Mouse (Mus musculus) megakaryocyte progenitor cell, adult 5-6 weeks (primary cell): ENCODE measurements around the gene H2-Q2. TPM values are rescaled to one million over a fixed set of nuclear protein-coding genes. Genes with fewer than 3 reads are reported as not detected.
"Not testable (repeated sequence)": the region's sequence is repeated elsewhere in the genome, so short reads cannot be mapped to it uniquely, and the experiment has no call there.

Experiments
- ATAC-seq: replicated peaks from 2 replicates; pipeline ENCODE4 v1.8.0; 2016; ENCODE audit warnings: mild to moderate bottlenecking, moderate TSS enrichment, inconsistent platforms; ENCODE audit not compliant: poor library complexity
- total RNA-seq, 2 experiments: library from RNA; stranded (forward) in 1 of 2; stranded (reverse) in 1 of 2; fragments of 157-497, 149-512 nt in 1 of 2; fragments of 200-1000 nt in 1 of 2; gene quantifications; 2 replicates each; pipeline versions ENCODE4 v1.2.3 to v1.2.4; 2015 to 2017

H2-Q2 gene
- total RNA-seq (2015) (not detected in 2 replicates), total RNA-seq (2017) (not detected in 2 replicates)

DNA sequence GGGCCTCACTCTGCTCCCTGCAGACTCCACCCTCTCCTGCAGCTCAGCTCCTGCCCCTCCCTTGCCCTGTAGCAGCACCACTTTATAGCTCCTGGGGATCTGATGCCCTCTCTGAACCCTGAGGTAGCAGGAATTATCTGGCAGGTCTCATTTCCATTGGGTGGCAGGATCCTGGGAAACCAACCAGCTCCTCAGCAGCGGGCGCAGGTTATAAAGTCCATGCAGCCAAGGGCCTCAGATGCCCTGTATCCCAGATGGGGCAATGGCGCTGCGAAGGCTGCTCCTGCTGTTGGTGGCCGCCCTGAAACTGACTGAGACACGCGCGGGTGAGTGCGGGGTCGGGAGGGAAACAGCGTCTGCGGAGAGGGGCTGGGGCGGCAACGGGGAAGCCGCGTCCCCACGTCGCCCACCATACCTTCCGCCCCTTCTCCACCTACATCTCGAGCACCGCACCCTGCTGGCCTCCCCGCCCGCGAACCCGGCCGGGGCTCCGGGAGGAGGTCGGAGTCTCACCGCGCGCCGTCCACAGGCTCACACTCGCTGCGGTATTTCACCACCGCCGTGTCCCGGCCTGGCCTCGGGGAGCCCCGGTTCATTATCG is at the start of gene H2-Q2:
H2-Q2 (plus strand) TSS at position 172 of the 601 bp plus-strand sequence.
- ATAC-seq, result peak; percentile 31; the same call in 1 of the 2 replicates

DNA sequence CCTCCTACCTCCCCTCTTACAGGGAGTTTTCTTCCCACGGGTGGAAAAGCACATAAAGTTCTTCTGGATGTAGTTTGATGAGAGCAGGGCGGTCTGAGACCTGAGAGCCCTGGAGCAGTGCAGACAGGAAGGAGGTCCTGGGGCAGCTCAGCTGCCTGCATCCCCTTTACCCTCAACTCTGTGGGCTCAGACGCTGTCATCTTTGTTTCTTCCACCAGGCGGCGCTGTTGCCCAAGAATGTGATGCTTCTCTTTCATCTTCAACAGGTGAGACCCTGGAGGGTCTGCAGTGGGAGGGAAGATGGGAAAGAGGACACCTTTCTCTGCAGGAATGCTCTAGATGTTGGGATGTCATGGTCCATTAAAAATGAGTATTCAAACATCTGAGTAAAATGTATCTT is 46.2 kb upstream of the H2-Q2 start:
- not testable (repeated sequence) for ATAC-seq

DNA sequence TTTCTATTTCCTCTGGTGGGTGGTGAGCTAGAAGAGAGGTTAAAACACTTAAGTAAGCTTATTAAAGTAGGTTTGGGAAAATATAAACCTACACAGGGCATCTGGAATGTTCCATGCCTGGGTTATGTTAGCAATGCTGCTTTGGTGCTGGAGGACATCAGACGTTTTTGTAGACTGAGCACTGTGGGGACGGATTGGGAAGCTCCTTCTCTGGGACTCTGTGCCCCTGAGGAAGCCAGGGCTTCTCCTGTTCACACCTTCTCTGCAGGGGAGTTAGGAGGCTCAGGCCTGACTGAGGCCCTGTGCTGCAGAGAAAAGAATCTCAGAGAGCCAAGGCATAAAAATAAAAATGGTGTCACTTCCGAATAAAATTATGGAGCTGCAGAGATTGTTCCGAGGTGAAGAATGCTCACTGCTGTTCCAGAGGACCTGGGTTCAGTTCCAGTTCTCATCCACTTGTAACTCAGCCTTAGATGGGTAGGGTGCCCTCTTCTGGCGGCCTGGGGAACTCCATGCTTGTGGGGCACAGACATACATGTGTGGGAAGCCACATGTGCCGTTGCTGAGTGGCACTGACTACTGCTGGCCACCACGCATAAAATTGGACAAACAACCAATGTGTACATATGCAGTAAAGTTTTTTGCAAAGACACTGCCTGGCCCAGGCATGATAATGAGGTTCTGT is 41.6 kb upstream of the H2-Q2 start:
- ATAC-seq, result not testable (repeated sequence)

GRCm38 (mm10) chr17:35301645-35302258 is 40.3 kb upstream of the H2-Q2 start:
- ATAC-seq, result peak; percentile 95

GRCm38 (mm10) chr17:35303271-35303670 is 38.8 kb upstream of the H2-Q2 start:
- no peak for ATAC-seq

DNA sequence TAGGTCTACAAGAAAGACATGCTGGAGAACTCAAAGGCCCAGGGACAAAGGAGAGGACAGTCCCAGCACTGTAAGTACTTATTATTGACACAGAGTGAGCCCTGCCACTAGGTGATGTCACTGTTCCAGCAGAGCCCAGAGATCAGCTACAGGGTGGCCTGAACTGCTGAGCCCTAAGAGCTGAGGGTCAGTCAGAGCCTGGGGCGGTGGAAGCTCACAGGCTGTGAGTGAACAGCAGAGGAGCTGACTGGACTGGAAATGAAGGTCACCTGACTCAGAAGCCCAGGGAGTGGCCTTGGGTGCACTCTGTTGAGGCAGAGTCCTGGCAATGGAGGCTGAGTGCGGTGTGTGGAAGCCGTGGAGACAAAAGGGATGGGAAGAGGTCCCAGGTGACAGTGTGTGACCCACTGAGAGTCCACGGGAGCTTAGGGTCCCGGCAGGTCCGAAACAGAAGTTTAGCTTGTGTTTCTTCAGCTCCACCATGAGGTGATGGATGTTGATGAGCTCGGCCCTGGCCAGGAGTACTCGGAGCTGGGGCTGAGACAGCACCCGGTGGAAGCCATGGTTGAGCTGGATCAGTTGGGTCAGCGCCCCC is 38.2 kb upstream of the H2-Q2 start:
- ATAC-seq, result no peak

DNA sequence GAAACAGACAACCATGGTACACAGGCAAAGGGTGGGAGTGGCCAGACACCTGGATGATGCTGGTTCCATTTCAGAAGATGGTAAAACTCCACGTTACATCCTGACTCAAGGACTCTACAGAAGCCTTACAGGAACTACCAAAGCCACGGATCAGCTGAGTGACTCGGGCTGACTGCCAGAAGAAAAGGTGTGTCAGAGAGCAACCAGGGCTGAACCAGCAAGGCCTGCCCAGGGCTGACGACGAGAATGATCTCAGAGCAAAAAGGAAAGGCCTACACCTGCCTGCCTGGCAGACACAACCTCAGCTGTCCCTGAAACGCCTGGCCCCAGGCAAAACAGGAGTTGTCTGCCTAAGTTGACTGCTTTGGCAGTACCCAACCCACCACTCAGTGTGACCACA is 37.6 kb upstream of the H2-Q2 start:
- no peak for ATAC-seq

DNA sequence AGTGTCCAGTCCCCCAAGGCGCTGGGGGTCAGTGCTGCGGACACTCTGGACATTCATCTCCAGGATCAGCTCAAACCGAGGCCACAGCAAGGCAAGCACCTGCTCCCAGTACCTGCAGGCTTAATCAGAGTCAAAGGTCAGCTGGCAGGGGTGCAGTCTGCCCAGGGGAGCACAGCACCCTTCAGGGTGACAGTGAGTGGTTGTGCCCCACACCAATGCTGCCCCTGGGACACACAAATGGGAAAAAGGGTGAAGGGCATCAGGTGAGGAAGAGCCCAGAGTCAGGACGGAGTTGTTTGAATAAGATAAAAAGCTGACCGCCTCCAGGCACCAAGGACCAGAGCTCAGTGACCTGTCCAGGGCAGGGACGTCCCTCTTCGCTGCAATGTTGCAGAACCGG is 37.1 kb upstream of the H2-Q2 start:
- ATAC-seq, result not testable (repeated sequence)

GRCm38 (mm10) chr17:35318671-35319070 is 23.4 kb upstream of the H2-Q2 start:
- ATAC-seq, result no peak

- no peak for ATAC-seq
Measured at GRCm38 (mm10) chr17:35320327-35321081, 21.5 kb upstream of the H2-Q2 start, which contains the start of gene H2-Q1. Gene H2-Q1 (plus strand): TSS chr17:35320405.

DNA sequence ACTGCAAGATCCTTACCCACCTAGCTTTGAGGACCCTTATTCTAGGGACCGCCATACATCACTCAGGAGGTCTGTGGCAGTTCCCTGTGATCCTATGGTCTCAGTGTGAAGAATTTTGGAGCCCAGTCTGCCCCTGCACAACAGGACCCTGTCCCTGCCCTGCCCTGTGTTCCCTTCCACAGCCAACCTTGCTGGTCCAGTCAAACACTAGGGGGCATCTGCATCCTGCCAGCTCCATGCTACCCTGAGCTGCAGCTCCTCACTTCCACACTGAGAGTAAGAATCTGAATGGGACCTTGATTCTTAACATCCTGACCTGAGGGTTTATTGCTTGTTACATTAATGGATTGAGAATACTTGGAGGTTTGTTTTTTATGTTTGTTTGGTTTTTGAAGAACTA is 16.9 kb upstream of the H2-Q2 start:
- not testable (repeated sequence) for ATAC-seq

GRCm38 (mm10) chr17:35326000-35326399 is 16.0 kb upstream of the H2-Q2 start:
- not testable (repeated sequence) for ATAC-seq

- not testable (repeated sequence) for ATAC-seq
Measured at GRCm38 (mm10) chr17:35329714-35330113, 12.3 kb upstream of the H2-Q2 start.

DNA sequence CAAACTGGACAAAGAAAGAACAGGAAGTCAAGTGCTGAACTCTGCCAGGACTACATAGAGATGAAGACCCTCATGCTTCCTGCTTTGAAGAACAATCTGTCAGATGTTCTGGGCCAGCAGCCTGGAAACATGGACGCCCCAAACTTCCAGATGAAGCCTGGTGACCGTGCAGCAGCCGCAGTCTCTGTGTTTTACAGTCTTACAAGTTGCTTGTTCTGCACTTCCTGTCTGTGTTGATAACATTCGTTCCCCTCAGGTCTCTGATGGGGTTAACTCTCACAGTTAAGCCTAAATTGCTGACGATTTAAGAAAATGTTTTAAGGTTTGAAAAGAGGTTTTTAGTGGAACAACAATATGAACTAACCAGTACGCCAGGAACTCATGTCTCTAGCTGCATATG is 10.5 kb upstream of the H2-Q2 start:
- not testable (repeated sequence) for ATAC-seq

GRCm38 (mm10) chr17:35342711-35343476 is 852 bp downstream of the H2-Q2 start:
- 0 out of 2 replicates have a peak, but pooled peaks have one; percentile 9 for ATAC-seq

DNA sequence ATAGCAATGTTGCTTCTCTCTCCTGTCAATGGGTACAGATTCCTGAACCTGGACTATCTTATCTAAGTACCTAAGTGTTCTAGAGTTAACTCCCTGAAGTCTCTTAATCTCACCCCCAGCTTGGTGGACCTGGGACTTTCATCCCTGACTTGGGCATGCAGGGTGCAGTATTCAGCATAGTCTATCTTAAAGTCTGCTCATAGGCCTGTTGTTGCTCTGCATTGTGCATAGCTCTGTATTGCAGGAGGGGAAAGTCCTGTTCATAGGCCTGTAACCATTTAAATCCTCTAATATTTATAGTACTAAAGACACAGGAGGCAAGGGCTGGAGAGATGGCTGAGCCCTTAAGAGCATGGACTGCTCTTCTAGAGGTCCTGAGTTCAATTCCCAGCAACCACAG is 5.6 kb downstream of the H2-Q2 start:
- not testable (repeated sequence) for ATAC-seq

GRCm38 (mm10) chr17:35353275-35353674 is 11.2 kb downstream of the H2-Q2 start:
- not testable (repeated sequence) for ATAC-seq

DNA sequence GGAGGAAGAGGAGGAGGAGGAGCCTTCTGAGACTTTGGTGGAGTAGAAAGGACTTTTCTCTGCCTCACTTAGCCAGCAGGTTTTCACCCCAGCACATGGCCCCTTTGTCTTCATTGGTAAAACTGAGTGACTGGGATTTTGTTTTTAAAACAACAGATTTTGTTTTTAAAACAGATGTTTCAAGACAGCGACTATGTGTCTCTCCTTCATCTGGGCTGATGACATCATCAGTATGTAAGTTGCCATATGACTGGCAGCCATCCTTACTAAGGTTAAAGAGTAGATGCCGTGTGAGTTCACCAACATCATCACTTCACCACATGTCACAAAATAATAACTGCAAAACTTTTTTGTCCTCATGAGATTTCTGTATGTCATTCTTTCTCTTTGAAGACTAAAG is 12.0 kb downstream of the H2-Q2 start:
- no peak for ATAC-seq

- ATAC-seq, result no peak
Measured at GRCm38 (mm10) chr17:35357086-35357485, 15.0 kb downstream of the H2-Q2 start.
